8 mouse cellular contexts compared by ENCODE assay signal in genomic region chr7:90442070-90442469, GRCm38 (mm10). TPM values are rescaled to one million over a fixed set of nuclear protein-coding genes. Genes with fewer than 3 reads are reported as not detected.
DNase-seq lines count a peak whose midpoint lies in the region; ATAC-seq lines count a peak whose summit lies in the region.

No protein-coding gene starts in this region.

- 10% methylated on average over 4 of the region's 4 CpGs for WGBS in kidney, embryonic 15.5 days
- WGBS in embryonic facial prominence, embryonic 10.5 days: 8% methylated on average over 4 of the region's 4 CpGs
- 6% methylated on average over 4 of the region's 4 CpGs for WGBS in hindbrain, embryonic 14.5 days
- WGBS in midbrain, embryonic 12.5 days: 11% methylated on average over 4 of the region's 4 CpGs

- no peak for DNase-seq in kidney, adult 18-20 months
- no peak for DNase-seq in embryonic facial prominence, embryonic 10.5 days (ENCODE audit: low spot score)
- DNase-seq in hindbrain, embryonic 14.5 days (ENCODE audit: low spot score): no peak
- DNase-seq in thymus, postnatal 10 days (ENCODE audit: low spot score in 2 of 2): no peak
- no peak for DNase-seq in gastrocnemius, postnatal 4 days (ENCODE audit: low spot score in 2 of 2)
- no peak for DNase-seq in ovary, postnatal 14 days (ENCODE audit: low spot score)

- peak overlapping the region; percentile 99 for H3K27ac ChIP-seq in kidney, embryonic 15.5 days
- peak overlapping the region; percentile 100 for H3K27ac ChIP-seq in embryonic facial prominence, embryonic 10.5 days (replicated peaks)
- peak overlapping the region; percentile 98 for H3K27ac ChIP-seq in hindbrain, embryonic 14.5 days
- peak overlapping the region; percentile 99 for H3K27ac ChIP-seq in midbrain, embryonic 12.5 days (replicated peaks)

- no peaks in the 10 kb centered on the region for H3K27me3 ChIP-seq in kidney, embryonic 15.5 days
- H3K27me3 ChIP-seq in embryonic facial prominence, embryonic 10.5 days (replicated peaks; ENCODE audit: low read depth, poor library complexity, severe bottlenecking): no peaks in the 10 kb centered on the region
- H3K27me3 ChIP-seq in hindbrain, embryonic 14.5 days (ENCODE audit: control insufficient read depth, insufficient read depth, low read length): no peaks in the 10 kb centered on the region
- no peaks in the 10 kb centered on the region for H3K27me3 ChIP-seq in midbrain, embryonic 12.5 days

- no peaks in the 10 kb centered on the region for H3K9me3 ChIP-seq in kidney, embryonic 15.5 days (replicated peaks)
- no peaks in the 10 kb centered on the region for H3K9me3 ChIP-seq in embryonic facial prominence, embryonic 10.5 days
- no peaks in the 10 kb centered on the region for H3K9me3 ChIP-seq in hindbrain, embryonic 14.5 days (ENCODE audit: control insufficient read depth, low read length)
- H3K9me3 ChIP-seq in midbrain, embryonic 12.5 days: no peaks in the 10 kb centered on the region

- peaks cover under 1% of the 10 kb centered on the region; the same call in 1 of the 2 replicates for H3K36me3 ChIP-seq in kidney, embryonic 15.5 days
- H3K36me3 ChIP-seq in embryonic facial prominence, embryonic 10.5 days (replicated peaks): peaks cover 10% of the 10 kb centered on the region
- peaks cover under 1% of the 10 kb centered on the region for H3K36me3 ChIP-seq in hindbrain, embryonic 14.5 days (replicated peaks; ENCODE audit: control insufficient read depth, insufficient read depth)
- 0 out of 2 replicates have a peak, but pooled peaks cover under 1% of the 10 kb centered on the region for H3K36me3 ChIP-seq in midbrain, embryonic 12.5 days

- H3K9ac ChIP-seq in kidney, embryonic 15.5 days: peak overlapping the region; percentile 43
- peak overlapping the region; percentile 99 for H3K9ac ChIP-seq in hindbrain, embryonic 14.5 days
- H3K9ac ChIP-seq in midbrain, embryonic 12.5 days (replicated peaks): peak overlapping the region; percentile 37; the same call in 1 of the 2 replicates

- ATAC-seq in kidney, embryonic 15.5 days (replicated peaks; ENCODE audit: low FRiP score): no peak; the same call in none of the 2 replicates
- ATAC-seq in hindbrain, embryonic 14.5 days (ENCODE audit: low FRiP score): peak; percentile 9; the same call in 1 of the 2 replicates
- peak; percentile 20 for ATAC-seq in midbrain, embryonic 12.5 days (ENCODE audit: low FRiP score, low read depth)

- peak overlapping the region; percentile 84 for H3K4me3 ChIP-seq in kidney, embryonic 15.5 days (replicated peaks)
- H3K4me3 ChIP-seq in embryonic facial prominence, embryonic 10.5 days: peak overlapping the region; percentile 97
- H3K4me3 ChIP-seq in hindbrain, embryonic 14.5 days (replicated peaks; ENCODE audit: low read length): peak overlapping the region; percentile 99
- H3K4me3 ChIP-seq in midbrain, embryonic 12.5 days: peak overlapping the region; percentile 96

- no peaks in the 10 kb centered on the region for H3K4me1 ChIP-seq in kidney, embryonic 15.5 days
- H3K4me1 ChIP-seq in embryonic facial prominence, embryonic 10.5 days: peaks cover 5% of the 10 kb centered on the region
- peaks cover 8% of the 10 kb centered on the region for H3K4me1 ChIP-seq in hindbrain, embryonic 14.5 days (replicated peaks; ENCODE audit: control insufficient read depth, insufficient read depth, low read length)
- H3K4me1 ChIP-seq in midbrain, embryonic 12.5 days: peaks cover 6% of the 10 kb centered on the region; the same call in 1 of the 2 replicates

- H3K4me2 ChIP-seq in kidney, embryonic 15.5 days: peak overlapping the region; percentile 60
- peak overlapping the region; percentile 82 for H3K4me2 ChIP-seq in hindbrain, embryonic 14.5 days (replicated peaks)
- peak overlapping the region; percentile 54 for H3K4me2 ChIP-seq in midbrain, embryonic 12.5 days (replicated peaks)

RNA-seq across cellular contexts. Expression of gene Crebzf, which starts 0.5 kb away (rescaled TPM):
- polyA plus RNA-seq in kidney, embryonic 15.5 days (2015; fragmentation: Nextera tagmentation; extraction: Ambion mirVana): 34.7 and 35.8 TPM in 2 replicates
- 26.2 and 27.1 TPM in 2 replicates for polyA plus RNA-seq in embryonic facial prominence, embryonic 10.5 days (2016; fragmentation: Nextera tagmentation; extraction: Ambion mirVana)
- 45.4 and 52.9 TPM in 2 replicates for polyA plus RNA-seq in hindbrain, embryonic 14.5 days (2014; fragmentation: Nextera tagmentation; extraction: Ambion mirVana)
- 58.1 and 70.6 TPM in 2 replicates for polyA plus RNA-seq in midbrain, embryonic 12.5 days (2016; fragmentation: Nextera tagmentation; extraction: Ambion mirVana)
- 10 to 100 TPM; 37.6 to 44.0 TPM for total RNA-seq in gastrocnemius, postnatal 4 days (2021)

RNA-seq across cellular contexts. Expression of gene Tmem126a, which starts 15.0 kb away (rescaled TPM):
- 115 and 126 TPM in 2 replicates for polyA plus RNA-seq in kidney, embryonic 15.5 days (2015; fragmentation: Nextera tagmentation; extraction: Ambion mirVana)
- polyA plus RNA-seq in embryonic facial prominence, embryonic 10.5 days (2016; fragmentation: Nextera tagmentation; extraction: Ambion mirVana): 119 and 120 TPM in 2 replicates
- 125 and 132 TPM in 2 replicates for polyA plus RNA-seq in hindbrain, embryonic 14.5 days (2014; fragmentation: Nextera tagmentation; extraction: Ambion mirVana)
- 117 and 119 TPM in 2 replicates for polyA plus RNA-seq in midbrain, embryonic 12.5 days (2016; fragmentation: Nextera tagmentation; extraction: Ambion mirVana)
- 10 to 100 TPM; 53.9 TPM for total RNA-seq in gastrocnemius, postnatal 4 days (2021)

RNA-seq across cellular contexts. Expression of gene Ccdc89, which starts 15.7 kb away (rescaled TPM):
- polyA plus RNA-seq in kidney, embryonic 15.5 days (2015; fragmentation: Nextera tagmentation; extraction: Ambion mirVana): 1.3 and 1.7 TPM in 2 replicates
- polyA plus RNA-seq in embryonic facial prominence, embryonic 10.5 days (2016; fragmentation: Nextera tagmentation; extraction: Ambion mirVana): 1.9 and 3.0 TPM in 2 replicates
- polyA plus RNA-seq in hindbrain, embryonic 14.5 days (2014; fragmentation: Nextera tagmentation; extraction: Ambion mirVana): 1.9 and 2.3 TPM in 2 replicates
- polyA plus RNA-seq in midbrain, embryonic 12.5 days (2016; fragmentation: Nextera tagmentation; extraction: Ambion mirVana): 3.0 and 3.2 TPM in 2 replicates
- total RNA-seq in gastrocnemius, postnatal 4 days (2021): under 1 TPM; 0.21 to 0.34 TPM

RNA-seq across cellular contexts. Expression of gene Tmem126b, which starts 33.7 kb away (rescaled TPM):
- 35.3 and 37.1 TPM in 2 replicates for polyA plus RNA-seq in kidney, embryonic 15.5 days (2015; fragmentation: Nextera tagmentation; extraction: Ambion mirVana)
- polyA plus RNA-seq in embryonic facial prominence, embryonic 10.5 days (2016; fragmentation: Nextera tagmentation; extraction: Ambion mirVana): 35.2 and 36.2 TPM in 2 replicates
- 40.8 and 44.5 TPM in 2 replicates for polyA plus RNA-seq in hindbrain, embryonic 14.5 days (2014; fragmentation: Nextera tagmentation; extraction: Ambion mirVana)
- polyA plus RNA-seq in midbrain, embryonic 12.5 days (2016; fragmentation: Nextera tagmentation; extraction: Ambion mirVana): 40.7 and 44.6 TPM in 2 replicates
- total RNA-seq in gastrocnemius, postnatal 4 days (2021): 10 to 100 TPM; 15.9 to 16.1 TPM

RNA-seq across cellular contexts. Expression of gene Dlg2, which starts 34.4 kb away (rescaled TPM):
- polyA plus RNA-seq in kidney, embryonic 15.5 days (2015; fragmentation: Nextera tagmentation; extraction: Ambion mirVana): 0.87 and 1.4 TPM in 2 replicates
- polyA plus RNA-seq in embryonic facial prominence, embryonic 10.5 days (2016; fragmentation: Nextera tagmentation; extraction: Ambion mirVana): 1.3 and 1.7 TPM in 2 replicates
- 30.0 and 32.0 TPM in 2 replicates for polyA plus RNA-seq in hindbrain, embryonic 14.5 days (2014; fragmentation: Nextera tagmentation; extraction: Ambion mirVana)
- polyA plus RNA-seq in midbrain, embryonic 12.5 days (2016; fragmentation: Nextera tagmentation; extraction: Ambion mirVana): 4.2 and 5.4 TPM in 2 replicates
- total RNA-seq in gastrocnemius, postnatal 4 days (2021): 1 to 10 TPM; 4.1 to 4.5 TPM

Comparison
In these comparisons a context has a peak if more than half of its experiments do, and no peak if none do; other contexts are left out.
1. H3K9ac ChIP-seq: peak in every context shown above with its lines; median percentile 99 in hindbrain, embryonic 14.5 days; 43 in kidney, embryonic 15.5 days; 37 in midbrain, embryonic 12.5 days.